Mouse (Mus musculus) ES-E14 (cell line): ENCODE results near the gene Gap43.

Experiments used
- CHD2 ChIP-seq: IDR thresholded peaks from 2 replicates; pipeline ENCODE4 v1.6.1; 2014; ENCODE audit warnings: mild to moderate bottlenecking, low read depth, low read length, inconsistent platforms
- HCFC1 ChIP-seq: IDR thresholded peaks from 2 replicates; pipeline ENCODE4 v1.6.1; 2012; ENCODE audit warnings: low read length, inconsistent platforms, borderline replicate concordance; ENCODE audit not compliant: insufficient read depth
- ZNF384 ChIP-seq: IDR thresholded peaks from 2 replicates; pipeline ENCODE4 v1.6.1; 2012; ENCODE audit warnings: low read depth, low read length, inconsistent platforms

DNA sequence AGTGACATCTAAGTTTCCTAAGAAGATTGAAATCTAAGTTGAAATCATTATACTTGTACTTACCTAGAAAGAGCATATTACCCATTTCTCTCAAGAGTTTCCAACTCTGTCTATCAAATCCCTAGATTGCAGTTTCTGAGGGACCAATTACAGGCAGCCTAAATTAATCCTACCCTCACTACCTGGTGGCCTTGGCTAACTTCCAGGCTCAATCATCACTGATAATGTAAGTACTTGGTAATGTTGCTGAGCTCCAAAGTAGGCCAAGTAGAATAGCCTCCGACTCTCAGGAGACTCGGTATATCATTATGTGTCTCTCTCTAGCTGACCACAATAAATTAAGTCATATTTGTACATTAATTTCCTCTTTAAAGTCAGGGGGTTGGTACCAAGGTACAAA lies 62.7 kb downstream of the Gap43 start:
- TF ChIP-seq HCFC1 (no peak), ZNF384 (no peak), CHD2 (no peak)
